Mouse (Mus musculus) cerebellum, adult 9-10 months (tissue): Measurements from ENCODE around the gene Kcnk5.

Experiments used
- DNase-seq: peaks from one replicate; pipeline ENCODE4 v3.0.0; 2022

The Kcnk5 gene

DNA sequence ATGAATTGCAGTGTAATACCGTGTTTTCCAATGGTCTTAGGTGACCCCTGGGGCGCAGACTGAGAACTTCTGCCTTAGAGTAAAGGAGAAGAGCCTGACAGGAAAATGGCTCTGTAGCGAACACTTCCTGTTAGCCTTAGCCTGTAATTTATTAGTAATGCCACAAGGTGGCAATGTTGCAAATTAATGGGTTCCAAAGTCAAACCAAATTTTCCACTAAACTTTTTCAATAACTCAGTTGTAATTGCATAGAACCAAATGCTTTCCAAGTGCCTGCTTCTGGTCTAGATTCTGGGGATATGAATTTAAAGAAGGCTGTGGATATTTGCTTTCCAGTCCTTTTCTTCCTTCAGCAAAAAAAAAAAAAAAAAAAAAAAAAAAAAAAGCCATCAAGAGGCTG is 69.4 kb downstream of the Kcnk5 start:
- DNase-seq, result no peak

GRCm38 (mm10) chr14:20110945-20111344 is 70.7 kb downstream of the Kcnk5 start:
- DNase-seq, result no peak

DNA sequence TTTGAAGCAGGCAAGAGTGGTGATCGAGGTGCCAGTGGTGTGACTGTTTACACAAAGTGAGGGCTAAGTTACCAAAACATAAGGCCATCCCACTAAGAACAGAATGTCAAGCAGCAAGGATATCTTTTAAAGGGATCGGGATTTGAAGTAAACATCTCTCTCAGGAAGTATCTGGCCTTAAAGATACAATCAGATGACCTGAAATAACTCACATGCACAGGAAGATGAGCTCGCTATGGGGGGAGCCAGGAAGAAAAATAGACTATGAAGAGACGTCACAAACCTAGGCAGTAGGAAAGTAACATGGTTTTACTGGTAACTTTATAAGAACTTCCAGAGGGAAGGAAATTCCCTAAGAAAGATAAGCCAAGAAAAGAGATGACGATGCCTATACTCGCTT is 75.3 kb downstream of the Kcnk5 start:
- DNase-seq, result no peak

DNA sequence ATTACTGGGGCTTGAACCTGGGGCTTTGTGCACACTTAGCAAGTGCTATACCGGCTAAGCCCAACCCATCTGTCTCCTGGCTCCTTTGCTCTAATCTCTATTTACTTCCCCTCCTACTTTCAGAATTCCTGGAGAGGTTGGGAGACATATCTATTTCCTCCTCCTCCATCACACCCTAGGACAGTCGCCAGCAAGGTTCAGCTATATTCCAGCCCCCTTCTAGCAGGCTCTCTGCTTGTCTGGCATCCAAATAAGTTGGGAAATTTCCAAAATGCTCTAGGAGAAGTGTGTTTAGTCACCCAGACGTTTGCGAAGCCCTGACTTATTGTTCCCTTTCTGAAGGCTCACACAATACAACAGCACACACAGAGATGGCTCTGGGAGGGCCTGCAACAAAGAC is 78.4 kb downstream of the Kcnk5 start:
- no peak for DNase-seq

GRCm38 (mm10) chr14:20098061-20098460 is 83.5 kb downstream of the Kcnk5 start:
- DNase-seq, result no peak

- DNase-seq, result no peak
Observed at GRCm38 (mm10) chr14:20094942-20095341, 86.7 kb downstream of the Kcnk5 start.

GRCm38 (mm10) chr14:20093493-20093892 is 88.1 kb downstream of the Kcnk5 start:
- DNase-seq, result no peak
